ENCODE assay signal across 19 mouse cellular contexts in genomic region chr5:20050284-20050683, GRCm38 (mm10).
A peak's percentile ranks its signal among the peaks of the same experiment; 100 is the strongest.
DNase-seq lines count a peak whose midpoint lies in the region; ATAC-seq and TF ChIP-seq lines count a peak whose summit lies in the region.
"Had no signal": no experiment of that assay in that cellular context is flagged by ENCODE, and none has a peak within 500 bp of the region (broad histone marks: within the 10 kb centered on the region; RNA-seq: fewer than 3 reads in every experiment).

No protein-coding gene starts in this region.

- H3K36me3 ChIP-seq in hindbrain, embryonic 14.5 days (replicated peaks; ENCODE audit: control insufficient read depth, insufficient read depth) = no peaks in the 10 kb centered on the region
- no peaks in the 10 kb centered on the region for H3K36me3 ChIP-seq in hindbrain, embryonic 12.5 days
- H3K36me3 ChIP-seq in forebrain, postnatal 0 days (ENCODE audit: insufficient read depth) = no peaks in the 10 kb centered on the region
- H3K36me3 ChIP-seq: heart, embryonic 15.5 days; kidney, embryonic 15.5 days; limb, embryonic 15.5 days had no signal

- H3K4me3 ChIP-seq in hindbrain, embryonic 14.5 days (replicated peaks; ENCODE audit: low read length) = no peak overlapping the region
- H3K4me3 ChIP-seq in hindbrain, embryonic 12.5 days = no peak overlapping the region
- H3K4me3 ChIP-seq in forebrain, postnatal 0 days (ENCODE audit: low read depth, low read length) = no peak overlapping the region
- H3K4me3 ChIP-seq: heart, adult 2 months; heart, embryonic 15.5 days; kidney, embryonic 15.5 days; limb, embryonic 15.5 days; myocyte had no signal

- H3K9me3 ChIP-seq in hindbrain, embryonic 14.5 days (ENCODE audit: control insufficient read depth, low read length) = no peaks in the 10 kb centered on the region
- no peaks in the 10 kb centered on the region for H3K9me3 ChIP-seq in hindbrain, embryonic 12.5 days (replicated peaks)
- no peaks in the 10 kb centered on the region for H3K9me3 ChIP-seq in forebrain, postnatal 0 days (ENCODE audit: low read length)
- H3K9me3 ChIP-seq: heart, embryonic 15.5 days; kidney, embryonic 15.5 days; limb, embryonic 15.5 days had no signal

- TF ChIP-seq POLR2A in brain, embryonic 14.5 days (IDR thresholded peaks at IDR 0.05; ENCODE audit: borderline replicate concordance, extremely low read depth, insufficient read depth, insufficient read length, poor library complexity, severe bottlenecking) = no peak

- H3K4me2 ChIP-seq in hindbrain, embryonic 14.5 days (replicated peaks) = no peak overlapping the region
- H3K4me2 ChIP-seq in hindbrain, embryonic 12.5 days (replicated peaks) = no peak overlapping the region
- no peak overlapping the region for H3K4me2 ChIP-seq in forebrain, postnatal 0 days (ENCODE audit: low read depth)
- H3K4me2 ChIP-seq: heart, embryonic 15.5 days; kidney, embryonic 15.5 days; limb, embryonic 15.5 days had no signal

- no peaks in the 10 kb centered on the region for H3K4me1 ChIP-seq in hindbrain, embryonic 14.5 days (replicated peaks; ENCODE audit: control insufficient read depth, insufficient read depth, low read length)
- no peaks in the 10 kb centered on the region for H3K4me1 ChIP-seq in hindbrain, embryonic 12.5 days
- H3K4me1 ChIP-seq in forebrain, postnatal 0 days (ENCODE audit: insufficient read depth) = no peaks in the 10 kb centered on the region
- H3K4me1 ChIP-seq: heart, embryonic 15.5 days; kidney, embryonic 15.5 days; limb, embryonic 15.5 days had no signal

- H3K27me3 ChIP-seq in hindbrain, embryonic 14.5 days (ENCODE audit: control insufficient read depth, insufficient read depth, low read length) = no peaks in the 10 kb centered on the region
- no peaks in the 10 kb centered on the region for H3K27me3 ChIP-seq in hindbrain, embryonic 12.5 days
- H3K27me3 ChIP-seq in forebrain, postnatal 0 days (ENCODE audit: insufficient read depth, low read length) = no peaks in the 10 kb centered on the region
- H3K27me3 ChIP-seq: heart, embryonic 15.5 days; kidney, embryonic 15.5 days; limb, embryonic 15.5 days had no signal

- peak; percentile 56; the same call in 1 of the 2 replicates for ATAC-seq in hindbrain, embryonic 14.5 days (ENCODE audit: low FRiP score)
- ATAC-seq in hindbrain, embryonic 12.5 days (ENCODE audit: low FRiP score) = no peak
- ATAC-seq in forebrain, postnatal 0 days = peak; percentile 23; the same call in 1 of the 2 replicates
- no peak for ATAC-seq in megakaryocyte-erythroid progenitor cell, adult 5-6 weeks (replicated peaks; ENCODE audit: low FRiP score, low TSS enrichment, poor library complexity, severe bottlenecking)
- ATAC-seq: intestine, embryonic 16.5 days; lung, postnatal 0 days had no signal

- no peak overlapping the region for H3K9ac ChIP-seq in hindbrain, embryonic 14.5 days
- H3K9ac ChIP-seq in hindbrain, embryonic 12.5 days = no peak overlapping the region
- H3K9ac ChIP-seq in forebrain, postnatal 0 days = no peak overlapping the region
- H3K9ac ChIP-seq: heart, embryonic 15.5 days; kidney, embryonic 15.5 days; limb, embryonic 15.5 days had no signal

- H3K27ac ChIP-seq in hindbrain, embryonic 14.5 days = no peak overlapping the region
- no peak overlapping the region for H3K27ac ChIP-seq in hindbrain, embryonic 12.5 days
- H3K27ac ChIP-seq in forebrain, postnatal 0 days (ENCODE audit: low read depth, low read length) = no peak overlapping the region
- H3K27ac ChIP-seq: heart, adult 2 months; heart, embryonic 15.5 days; kidney, embryonic 15.5 days; limb, embryonic 15.5 days had no signal

- 33% methylated on average over 1 of the region's 1 CpGs for WGBS in hindbrain, embryonic 14.5 days
- 15% methylated on average over 1 of the region's 1 CpGs for WGBS in hindbrain, embryonic 12.5 days
- WGBS in forebrain, postnatal 0 days = 5% methylated on average over 1 of the region's 1 CpGs

- TF ChIP-seq CTCF in brain, embryonic 14.5 days (IDR thresholded peaks at IDR 0.05; ENCODE audit: borderline replicate concordance, extremely low read depth, insufficient read depth, insufficient read length) = no peak
- no peak for TF ChIP-seq CTCF in forebrain, postnatal 0 days (IDR thresholded peaks at IDR 0.05; ENCODE audit: low read depth)

- DNase-seq in hindbrain, embryonic 14.5 days (ENCODE audit: low spot score) = no peak
- peak; percentile 72 for DNase-seq in brain, embryonic 14.5 days (ENCODE audit: low read depth)
- peak; percentile 46 to 70 for DNase-seq in cerebellum, postnatal 10 days
- no peak for DNase-seq in forebrain, postnatal 0 days
- no peak for DNase-seq in embryo, embryonic 10.5 days (ENCODE audit: low spot score)
- DNase-seq: adrenal gland, adult 8-10 months; heart, adult 2 months; heart, postnatal 4 days; kidney, postnatal 4 days; midbrain, embryonic 14.5 days; thymus, postnatal 25 days had no signal

Comparison
In these comparisons a context has a peak if more than half of its experiments do, and no peak if none do; other contexts are left out.
1. ATAC-seq: peak in hindbrain, embryonic 14.5 days (single experiment) and forebrain, postnatal 0 days (single experiment); none in hindbrain, embryonic 12.5 days (single experiment) and megakaryocyte-erythroid progenitor cell, adult 5-6 weeks (single experiment).
2. DNase-seq: peak in brain, embryonic 14.5 days (single experiment) and cerebellum, postnatal 10 days (2 of 2); none in hindbrain, embryonic 14.5 days (single experiment), forebrain, postnatal 0 days (single experiment) and embryo, embryonic 10.5 days (single experiment).